Mouse (Mus musculus) inflammation-experienced regulatory T-cells (primary cell): ENCODE data around the gene Mpdu1. TPM values are rescaled to one million over a fixed set of nuclear protein-coding genes. Genes with fewer than 3 reads are reported as not detected.

Experiments used
- polyA plus RNA-seq, 2 experiments: library from polyadenylated mRNA; unstranded; fragments of 100-300 nt; shearing (Covaris generic); gene quantifications; one replicate each; pipeline ENCODE4 v1.2.1; 2017

Mpdu1 gene
- polyA plus RNA-seq, result 10 to 100 TPM; 47.5 to 52.3 TPM

DNA sequence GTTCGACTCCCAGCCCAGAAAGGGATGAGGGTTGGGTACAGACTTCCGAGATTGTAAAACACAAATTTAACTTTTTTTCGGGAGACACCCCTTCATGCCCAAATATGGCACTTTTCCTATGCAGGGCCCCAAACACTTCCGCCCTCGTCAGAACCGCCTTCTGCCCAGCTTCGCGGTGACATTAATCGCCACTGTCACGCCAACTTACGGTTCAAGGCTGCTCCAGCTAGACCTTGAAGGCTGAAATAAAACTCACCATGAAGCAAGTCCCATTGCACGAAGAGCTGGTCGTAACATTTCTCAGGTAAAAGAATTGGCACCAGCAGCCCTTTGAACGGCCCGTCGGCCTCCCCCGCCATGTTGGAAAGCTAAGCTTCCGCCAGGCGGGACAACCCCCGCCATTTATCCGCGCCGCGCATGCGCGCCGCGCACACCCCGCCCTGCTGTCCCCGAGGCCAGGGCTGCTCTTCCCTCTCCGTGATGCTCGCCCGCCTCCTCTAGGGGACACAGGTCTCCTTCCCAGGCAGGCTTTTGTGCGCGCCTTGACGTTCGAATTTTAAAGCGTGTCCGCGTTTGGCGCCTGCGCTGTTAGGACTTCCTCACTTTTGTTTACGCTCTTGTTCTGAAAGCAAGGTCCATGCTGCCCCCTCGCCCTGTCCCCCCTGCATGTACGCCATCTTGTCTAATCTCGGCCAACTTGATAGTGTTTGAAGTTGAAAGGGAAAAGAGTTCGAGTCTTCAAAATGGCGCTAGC lies at the start of gene Mpdu1:
Mpdu1 (minus strand) TSS at position 430 of the 754 bp plus-strand sequence.

DNA sequence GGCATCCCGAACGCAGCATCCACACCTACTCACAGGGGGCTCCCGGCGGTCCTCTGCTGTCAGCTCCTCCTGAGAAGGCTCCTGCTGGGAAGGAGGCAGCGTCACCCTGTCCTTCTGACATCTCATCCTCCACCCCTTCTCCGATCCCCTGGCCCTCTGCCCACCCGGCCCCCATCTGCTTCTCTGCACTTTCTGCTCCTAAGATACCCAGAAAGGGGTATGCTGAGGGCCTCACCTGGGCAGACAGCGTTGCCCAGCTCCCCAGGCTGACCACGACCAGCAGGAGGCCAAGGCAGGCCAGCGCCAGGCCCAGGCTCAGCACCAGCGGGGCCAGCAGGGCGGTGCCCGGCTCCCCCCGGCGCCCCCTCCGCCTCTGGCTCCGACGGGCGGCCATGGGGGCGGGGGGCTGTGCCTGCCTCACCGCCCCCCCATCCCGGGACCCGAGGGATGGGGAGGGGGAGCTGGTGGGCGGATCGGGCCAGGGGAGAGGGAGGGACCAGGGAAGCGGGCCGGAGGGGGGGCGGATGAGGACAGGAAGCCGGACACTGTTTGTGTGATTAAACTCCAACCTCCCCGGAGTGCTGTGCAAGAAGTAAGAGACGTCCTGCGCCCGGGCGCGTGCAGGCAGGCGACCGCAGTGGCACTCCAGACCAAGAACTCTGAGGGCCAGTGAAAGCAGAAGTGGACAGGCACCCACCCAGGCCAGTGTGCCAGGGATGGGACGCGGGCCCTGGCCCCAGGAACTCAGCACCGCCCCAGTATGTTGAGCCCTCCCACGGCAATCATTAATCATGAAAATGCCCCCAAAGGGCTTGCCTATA lies 33.1 kb upstream of the Mpdu1 start, which contains the start of the genes Tnfsf12 and Tnfsfm13:
Tnfsf12 (minus strand) TSS at position 489 of the 821 bp plus-strand sequence.
Tnfsfm13 (minus strand) TSS at position 738 of the 821 bp plus-strand sequence.

DNA sequence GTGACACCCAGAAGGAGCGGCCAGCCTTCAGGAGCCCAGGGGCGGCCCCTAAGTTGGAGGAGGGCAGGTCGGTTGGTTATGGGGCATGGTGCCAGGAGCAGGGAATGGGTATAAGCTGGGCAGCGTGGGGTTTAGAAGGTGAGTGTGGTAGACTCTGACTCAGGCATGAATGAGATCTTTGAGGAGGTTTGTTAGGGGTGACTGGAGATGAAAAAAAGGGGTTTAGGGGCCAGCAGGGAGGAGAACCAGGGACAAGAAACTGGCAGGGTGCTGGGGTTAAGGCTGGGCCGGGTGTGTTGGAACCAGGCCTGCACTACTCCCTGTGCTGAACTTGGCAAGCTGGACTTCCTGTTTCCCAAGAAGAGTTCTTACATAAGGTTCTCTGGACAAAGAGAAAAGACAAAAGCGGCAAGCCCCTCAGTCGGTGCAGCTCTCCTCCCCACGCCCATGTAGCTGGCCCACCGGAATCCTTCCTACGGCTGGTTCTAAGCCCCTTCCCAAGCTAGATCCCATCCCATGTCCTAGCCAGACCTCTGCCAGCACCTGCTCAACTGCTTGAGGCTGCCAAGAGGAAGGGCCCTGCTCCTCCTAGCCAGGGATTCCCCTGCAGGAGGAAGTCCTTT lies 23.2 kb upstream of the Mpdu1 start, which contains the start of gene Tnfsf13:
Tnfsf13 (minus strand) TSS at position 259 of the 623 bp plus-strand sequence.

DNA sequence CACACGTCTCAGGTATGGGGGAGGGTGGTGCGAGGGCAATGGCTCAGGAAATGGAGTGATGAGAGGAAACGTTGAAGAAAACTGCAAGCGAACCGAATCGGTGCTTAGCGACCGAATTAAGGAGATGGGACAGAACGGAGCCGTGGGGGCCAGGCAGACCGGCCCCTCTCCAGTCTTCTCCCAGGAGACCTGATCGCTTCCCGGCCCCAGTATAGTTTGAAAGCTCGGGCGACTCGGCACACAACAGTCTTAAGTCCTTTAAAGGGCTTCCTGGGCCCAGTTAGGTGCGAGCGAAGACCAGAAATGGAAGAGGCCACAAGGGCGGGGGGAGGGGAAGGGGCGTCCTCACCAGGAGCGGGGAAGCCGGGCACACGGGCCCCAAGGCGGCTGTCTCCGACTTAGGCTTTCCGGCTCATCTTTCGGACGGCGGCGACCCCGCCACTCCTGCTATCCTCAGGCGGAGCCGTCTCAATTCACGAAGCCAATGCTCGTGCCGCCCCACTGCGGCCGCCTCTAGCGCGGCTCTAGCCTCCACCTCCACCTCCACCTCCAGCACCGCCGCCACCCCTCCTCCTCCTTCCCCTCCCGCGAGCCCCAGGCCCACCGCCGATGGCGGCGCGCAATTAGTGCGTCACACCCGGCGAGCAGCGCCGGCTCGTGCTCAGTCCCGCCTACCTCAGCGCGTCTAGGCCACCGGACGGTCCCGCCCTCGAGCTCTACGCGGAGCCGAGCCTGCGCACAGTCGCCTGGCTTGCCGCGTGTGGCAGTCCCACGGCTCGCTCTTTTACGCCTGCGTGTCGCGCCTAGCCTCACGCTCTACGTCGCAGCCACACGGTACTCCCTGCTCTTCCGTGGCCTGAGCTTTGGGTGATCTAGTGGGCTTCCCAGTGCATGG lies 19.1 kb upstream of the Mpdu1 start, which contains the start of gene Senp3:
Senp3 (minus strand) TSS at position 771 of the 895 bp plus-strand sequence.

DNA sequence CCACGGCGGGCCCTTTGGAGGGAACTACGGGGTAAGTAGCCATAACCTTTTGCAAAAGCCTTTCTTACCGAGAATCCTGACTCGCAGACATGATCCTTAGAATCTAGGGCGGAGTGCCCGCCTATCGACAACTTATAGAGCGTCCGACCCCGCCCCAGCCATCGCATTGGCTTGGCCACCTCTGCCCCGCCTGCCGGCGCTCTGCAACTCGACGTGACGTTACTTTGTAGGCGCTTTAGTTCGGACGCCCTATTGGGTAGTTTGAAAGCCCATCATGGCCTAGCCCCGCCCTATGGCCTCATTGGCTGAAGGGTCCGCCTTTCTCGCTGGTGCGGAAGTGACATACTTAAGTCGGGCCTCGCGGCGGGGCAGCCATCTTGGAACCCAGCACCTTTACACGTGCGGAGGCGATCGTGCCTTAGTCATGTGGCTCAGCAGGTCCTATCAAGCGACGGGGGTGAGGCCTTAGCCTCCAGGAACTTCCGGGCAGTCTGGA lies 9.8 kb upstream of the Mpdu1 start, which contains the start of gene Eif4a1:
Eif4a1 (minus strand) TSS at position 213 of the 496 bp plus-strand sequence.

DNA sequence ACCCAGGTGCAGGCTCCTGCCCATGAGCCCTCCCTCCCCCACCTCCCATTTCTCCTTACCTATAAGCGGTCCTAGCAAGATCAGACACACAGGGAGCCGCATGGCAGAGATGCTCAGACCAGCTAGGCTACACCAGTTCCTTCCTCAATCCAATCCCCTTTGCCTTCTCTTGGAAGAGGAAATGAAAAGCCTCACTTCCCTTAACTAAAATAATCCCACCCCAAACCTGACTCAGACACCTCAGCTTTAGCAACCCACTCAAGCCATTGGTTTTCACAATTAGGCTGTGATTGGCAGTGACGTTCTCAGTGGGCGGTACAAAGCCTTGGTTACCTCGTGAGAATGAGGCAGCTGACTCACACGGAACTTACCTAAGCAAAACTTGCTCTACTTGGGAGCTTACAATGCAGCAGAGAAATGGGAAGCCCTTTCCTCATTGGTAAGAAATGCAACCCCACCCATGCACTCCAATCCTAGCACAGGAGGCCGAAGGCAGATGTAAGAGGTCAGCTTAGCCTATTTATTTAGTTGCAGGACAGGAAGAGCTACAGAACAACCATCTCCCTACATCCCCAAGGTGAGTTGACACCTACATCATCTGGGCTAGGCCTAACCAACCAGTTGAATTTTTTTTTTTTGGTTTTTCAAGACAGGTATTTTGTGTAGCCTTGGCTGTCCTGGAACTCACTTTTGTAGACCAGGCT lies 3.7 kb upstream of the Mpdu1 start, which contains the start of gene Cd68:
Cd68 (minus strand) TSS at position 193 of the 704 bp plus-strand sequence.

DNA sequence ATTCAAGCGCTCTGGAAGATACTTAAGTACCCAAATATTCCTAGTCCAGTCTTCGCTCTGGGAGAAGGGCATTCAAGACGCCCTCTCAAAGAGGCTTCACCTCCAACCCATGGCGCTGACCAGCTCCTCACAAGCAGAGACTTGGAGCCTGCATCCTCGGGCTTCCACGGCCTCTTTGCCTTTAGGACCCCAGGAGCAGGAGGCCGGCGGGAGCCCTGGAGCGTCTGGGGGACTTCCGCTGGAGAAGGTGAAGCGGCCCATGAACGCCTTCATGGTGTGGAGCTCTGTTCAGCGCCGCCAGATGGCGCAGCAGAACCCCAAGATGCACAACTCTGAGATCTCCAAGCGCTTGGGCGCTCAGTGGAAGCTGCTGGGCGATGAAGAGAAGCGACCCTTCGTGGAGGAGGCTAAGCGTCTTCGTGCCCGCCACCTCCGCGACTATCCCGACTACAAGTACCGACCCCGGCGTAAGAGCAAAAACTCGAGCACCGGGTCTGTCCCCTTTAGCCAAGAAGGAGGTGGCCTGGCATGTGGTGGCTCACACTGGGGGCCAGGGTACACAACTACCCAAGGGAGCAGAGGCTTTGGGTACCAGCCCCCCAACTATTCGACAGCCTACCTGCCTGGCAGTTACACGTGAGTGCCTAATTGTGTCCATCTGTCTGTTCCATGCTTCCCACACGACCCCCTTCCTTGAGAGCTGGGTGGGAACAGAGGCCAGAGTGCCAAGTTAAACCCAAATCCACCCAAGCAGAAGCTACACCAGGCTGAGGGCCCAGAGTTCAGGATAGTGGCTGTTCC lies 7.0 kb downstream of the Mpdu1 start, which contains the start of gene Sox15:
Sox15 (plus strand) TSS at position 51 of the 801 bp plus-strand sequence.

DNA sequence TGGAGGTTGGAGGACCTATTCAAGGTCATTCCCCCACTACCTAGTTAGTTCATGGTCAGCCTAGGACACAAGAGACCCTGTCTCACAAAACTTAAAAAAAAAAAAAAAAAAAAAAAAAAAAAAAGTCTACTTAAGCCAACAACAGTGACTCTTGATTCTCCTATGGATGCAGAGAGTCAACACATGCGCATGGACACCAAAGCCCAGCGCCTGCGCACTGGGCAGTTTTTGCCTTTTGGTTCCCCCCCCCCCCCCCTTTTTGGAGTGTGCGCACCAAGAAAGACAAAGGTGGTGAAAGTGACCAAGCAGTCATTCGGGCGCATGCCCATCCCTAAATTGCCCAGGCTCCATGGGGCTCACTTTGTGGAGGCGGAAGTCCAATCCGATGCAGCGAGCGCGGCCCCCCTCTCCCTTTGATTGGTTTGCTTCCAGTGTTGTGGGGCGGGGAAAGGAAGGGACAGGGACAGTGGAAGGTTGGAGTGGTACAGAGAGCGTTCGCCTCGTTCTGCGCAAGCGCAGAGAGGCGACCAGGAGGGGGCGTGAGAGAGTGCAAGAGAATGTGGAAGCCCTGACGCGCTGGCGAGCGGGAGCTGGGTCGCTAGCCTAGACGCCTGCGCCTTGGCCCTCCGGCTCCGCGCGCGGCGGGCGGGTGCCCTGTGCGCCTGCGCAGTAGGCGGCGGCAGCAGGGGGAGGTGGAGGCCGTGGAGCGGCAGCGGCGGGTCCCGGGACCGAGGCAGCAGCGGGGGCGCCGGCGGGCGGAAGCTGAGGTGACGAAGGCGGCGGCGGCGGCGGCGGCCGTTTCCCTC lies 30.0 kb downstream of the Mpdu1 start, which contains the start of gene Fxr2:
Fxr2 (plus strand) TSS at position 707 of the 806 bp plus-strand sequence.

DNA sequence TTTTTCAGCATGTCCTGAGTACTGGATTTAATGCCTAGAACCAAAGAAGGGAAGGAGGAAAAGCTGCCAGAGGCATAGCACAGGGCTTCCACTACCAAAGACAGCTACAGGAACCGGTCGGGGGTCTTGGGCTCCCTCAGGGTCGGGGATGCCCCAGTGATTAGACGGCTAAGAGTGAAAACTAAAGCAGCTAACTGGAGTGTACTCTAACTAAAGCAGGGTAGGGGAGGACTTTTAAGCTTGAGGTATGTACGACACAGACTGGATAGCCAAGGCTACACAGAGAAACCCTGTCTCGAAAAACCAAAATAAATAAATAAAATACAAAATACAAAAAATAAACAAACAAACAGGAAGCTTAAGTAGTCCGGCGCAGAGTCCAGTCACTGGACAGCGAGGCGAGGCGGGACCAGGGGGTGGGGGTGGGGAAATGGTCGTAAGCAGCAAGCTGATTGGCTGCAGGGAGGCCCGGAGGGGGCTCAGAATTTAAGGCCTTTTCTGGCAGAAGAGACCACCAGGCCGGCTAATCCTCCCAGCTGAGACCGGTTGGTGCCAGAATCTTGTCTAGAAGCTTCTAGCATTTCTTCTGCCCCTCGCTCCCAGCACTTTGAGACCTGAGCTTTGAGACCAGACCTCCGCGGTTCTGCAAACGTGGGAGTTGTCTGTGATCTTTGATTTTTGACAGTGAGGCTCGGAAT lies 40.7 kb downstream of the Mpdu1 start, which contains the start of gene Sat2:
Sat2 (plus strand) TSS at position 454 of the 698 bp plus-strand sequence.

DNA sequence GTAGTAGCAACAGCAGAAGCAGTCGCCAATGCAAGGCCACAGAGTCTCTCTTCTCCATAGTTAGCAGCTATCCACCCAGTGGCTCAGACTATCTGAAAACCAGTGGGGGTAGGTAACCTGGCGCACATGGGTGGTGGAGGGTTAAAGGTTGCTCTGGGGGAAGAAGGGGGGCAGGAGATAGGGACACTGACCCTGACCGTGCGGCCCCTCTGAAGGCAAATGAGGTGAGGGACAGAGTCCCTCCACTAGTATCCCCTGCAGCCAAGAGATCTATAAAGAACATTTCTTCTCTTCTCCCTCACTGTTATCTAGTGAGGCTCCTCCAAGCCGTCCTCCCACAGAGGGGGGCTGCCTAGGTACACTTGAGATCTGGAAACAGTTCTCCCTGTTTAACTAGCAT lies 44.6 kb downstream of the Mpdu1 start, which contains the start of gene Shbg:
Shbg (minus strand) TSS at position 101 of the 400 bp plus-strand sequence.

Other genes starting within 250 kb of the Mpdu1 start
- gene Kdm6b, start 249.0 kb downstream of the Mpdu1 start, polyA plus RNA-seq, result 1 to 10 TPM; 5.0 to 5.4 TPM
- gene Dnah2, start 113.5 kb downstream of the Mpdu1 start, polyA plus RNA-seq, result 1 to 10 TPM in 1 of 2 experiments, under 1 TPM in 1; 0.31 to 3.4 TPM
- gene Efnb3, start 102.4 kb downstream of the Mpdu1 start, polyA plus RNA-seq, result under 1 TPM; 0.55 to 0.64 TPM
- 10 to 100 TPM; 26.4 to 26.5 TPM for gene Wrap53, start 82.4 kb downstream of the Mpdu1 start, polyA plus RNA-seq
- 100 to 1,000 TPM; 201 to 249 TPM for gene Trp53, start 82.3 kb downstream of the Mpdu1 start, polyA plus RNA-seq
- under 1 TPM in 1 of 2 experiments, not detected in 1; 0.55 TPM for gene Atp1b2, start 56.7 kb downstream of the Mpdu1 start, polyA plus RNA-seq
- gene Shbg, start 44.7 kb downstream of the Mpdu1 start, polyA plus RNA-seq, result under 1 TPM; 0.33 to 0.57 TPM
- gene Sat2, start 40.6 kb downstream of the Mpdu1 start, polyA plus RNA-seq, result 1 to 10 TPM in 1 of 2 experiments, not detected in 1; 2.8 TPM
- 10 to 100 TPM; 59.9 to 74.5 TPM for gene Fxr2, start 29.7 kb downstream of the Mpdu1 start, polyA plus RNA-seq
- gene Sox15, start 7.3 kb downstream of the Mpdu1 start, polyA plus RNA-seq, result 1 to 10 TPM in 1 of 2 experiments, under 1 TPM in 1; 0.55 to 3.1 TPM
- 10 to 100 TPM in 1 of 2 experiments, 1 to 10 TPM in 1; 1.7 to 11.0 TPM for gene Cd68, start 3.5 kb upstream of the Mpdu1 start, polyA plus RNA-seq
- gene Eif4a1, start 9.8 kb upstream of the Mpdu1 start, polyA plus RNA-seq, result 100 to 1,000 TPM; 493 to 540 TPM
- 10 to 100 TPM; 33.1 to 37.3 TPM for gene Senp3, start 19.4 kb upstream of the Mpdu1 start, polyA plus RNA-seq
- not detected for gene Tnfsf13, start 23.1 kb upstream of the Mpdu1 start, polyA plus RNA-seq
- not detected for gene Tnfsf12, start 33.2 kb upstream of the Mpdu1 start, polyA plus RNA-seq
- under 1 TPM in 1 of 2 experiments, not detected in 1; 0.45 TPM for gene Tnfsfm13, start 33.5 kb upstream of the Mpdu1 start, polyA plus RNA-seq
- gene Polr2a, start 96.0 kb upstream of the Mpdu1 start, polyA plus RNA-seq, result 10 to 100 TPM; 43.7 to 44.7 TPM
- gene Slc35g3, start 99.3 kb upstream of the Mpdu1 start, polyA plus RNA-seq, result 1 to 10 TPM in 1 of 2 experiments, under 1 TPM in 1; 0.29 to 1.3 TPM
- 1 to 10 TPM; 3.8 to 5.3 TPM for gene Zbtb4, start 103.3 kb upstream of the Mpdu1 start, polyA plus RNA-seq
- gene Chrnb1, start 133.3 kb upstream of the Mpdu1 start, polyA plus RNA-seq, result 1 to 10 TPM in 1 of 2 experiments, under 1 TPM in 1; 0.13 to 4.3 TPM
- gene Fgf11, start 139.2 kb upstream of the Mpdu1 start, polyA plus RNA-seq, result not detected
- not detected for gene Tmem102, start 143.0 kb upstream of the Mpdu1 start, polyA plus RNA-seq
- gene Gm39566, start 152.7 kb upstream of the Mpdu1 start, polyA plus RNA-seq, result under 1 TPM in 1 of 2 experiments, not detected in 1; 0.39 TPM
- gene Spem2, start 155.8 kb upstream of the Mpdu1 start, polyA plus RNA-seq, result not detected
- gene Spem1, start 159.5 kb upstream of the Mpdu1 start, polyA plus RNA-seq, result 1 to 10 TPM in 1 of 2 experiments, not detected in 1; 2.1 TPM
- under 1 TPM; 0.26 to 0.83 TPM for gene Nlgn2, start 175.1 kb upstream of the Mpdu1 start, polyA plus RNA-seq
- gene Tmem256, start 175.9 kb upstream of the Mpdu1 start, polyA plus RNA-seq, result 10 to 100 TPM; 64.6 to 89.9 TPM
- gene Plscr3, start 183.7 kb upstream of the Mpdu1 start, polyA plus RNA-seq, result 10 to 100 TPM; 15.4 to 18.5 TPM
- under 1 TPM; 0.08 to 0.72 TPM for gene Tnk1, start 196.1 kb upstream of the Mpdu1 start, polyA plus RNA-seq
- gene Tmem95, start 215.4 kb upstream of the Mpdu1 start, polyA plus RNA-seq, result under 1 TPM in 1 of 2 experiments, not detected in 1; 0.93 TPM
- 1 to 10 TPM; 1.3 TPM for gene Kctd11, start 218.8 kb upstream of the Mpdu1 start, polyA plus RNA-seq
- gene Acap1, start 232.9 kb upstream of the Mpdu1 start, polyA plus RNA-seq, result 100 to 1,000 TPM; 503 to 589 TPM
- gene 2810408A11Rik, start 238.3 kb upstream of the Mpdu1 start, polyA plus RNA-seq, result 1 to 10 TPM; 3.6 to 4.8 TPM
- gene Neurl4, start 238.4 kb upstream of the Mpdu1 start, polyA plus RNA-seq, result 10 to 100 TPM in 1 of 2 experiments, 1 to 10 TPM in 1; 6.4 to 11.6 TPM